20 mouse cellular contexts compared by ENCODE assay signal in genomic region chr13:104352590-104352989, GRCm38 (mm10).
DNase-seq lines count a peak whose midpoint lies in the region; ATAC-seq and TF ChIP-seq lines count a peak whose summit lies in the region.
"Had no signal": no experiment of that assay in that cellular context is flagged by ENCODE, and none has a peak within 500 bp of the region (broad histone marks: within the 10 kb centered on the region; RNA-seq: fewer than 3 reads in every experiment).

No protein-coding gene starts in this region.

- DNase-seq in embryo, embryonic 10 days (ENCODE audit: low spot score) = peak; percentile 59
- no peak for DNase-seq in embryo, embryonic 9.5 days (ENCODE audit: extremely low spot score)
- DNase-seq in midbrain, embryonic 11.5 days (ENCODE audit: low spot score, missing footprints) = peak; percentile 84
- no peak for DNase-seq in midbrain, postnatal 0 days (ENCODE audit: low spot score)
- DNase-seq in embryonic facial prominence, embryonic 14.5 days (ENCODE audit: low spot score) = peak; percentile 20
- DNase-seq in mesoderm, embryonic 11.5 days (ENCODE audit: low read depth, low spot score) = peak; percentile 14
- no peak for DNase-seq in cerebellum, postnatal 25 days
- no peak for DNase-seq in gastrocnemius, postnatal 14 days
- DNase-seq: adrenal gland, postnatal 25 days; cerebellum, adult 11 months; cerebellum, adult 9-11 months; forebrain, postnatal 0 days; kidney, adult 11 months; left cerebral cortex, postnatal 4 days; lung, embryonic 14.5 days; lung, postnatal 36 days; right cerebral cortex, postnatal 25 days; spleen, adult 18-20 months had no signal

- H3K36me3 ChIP-seq in midbrain, embryonic 11.5 days (ENCODE audit: control insufficient read depth, insufficient read depth, low read length) = no peaks in the 10 kb centered on the region
- H3K36me3 ChIP-seq in midbrain, postnatal 0 days (ENCODE audit: insufficient read depth, low read length) = no peaks in the 10 kb centered on the region
- H3K36me3 ChIP-seq in embryonic facial prominence, embryonic 14.5 days (ENCODE audit: control insufficient read depth, insufficient read depth, low read length) = peaks cover 12% of the 10 kb centered on the region; the same call in 1 of the 2 replicates

- ATAC-seq in midbrain, embryonic 11.5 days (ENCODE audit: low FRiP score) = peak; percentile 52; the same call in 1 of the 2 replicates
- no peak for ATAC-seq in midbrain, postnatal 0 days (ENCODE audit: low FRiP score)
- no peak for ATAC-seq in embryonic facial prominence, embryonic 14.5 days (ENCODE audit: low read depth)
- ATAC-seq: forebrain, postnatal 0 days had no signal

- H3K4me1 ChIP-seq in midbrain, embryonic 11.5 days (ENCODE audit: control insufficient read depth, insufficient read depth, low read length) = no peaks in the 10 kb centered on the region; the same call in 1 of the 2 replicates
- H3K4me1 ChIP-seq in midbrain, postnatal 0 days (ENCODE audit: insufficient read depth, low read length) = no peaks in the 10 kb centered on the region
- H3K4me1 ChIP-seq in embryonic facial prominence, embryonic 14.5 days (ENCODE audit: control insufficient read depth, insufficient read depth, low read length) = no peaks in the 10 kb centered on the region

- no peak overlapping the region for H3K4me3 ChIP-seq in midbrain, embryonic 11.5 days (ENCODE audit: low read depth, low read length)
- H3K4me3 ChIP-seq in midbrain, postnatal 0 days (ENCODE audit: low read depth, low read length) = no peak overlapping the region
- H3K4me3 ChIP-seq in embryonic facial prominence, embryonic 14.5 days (ENCODE audit: low read depth, low read length) = no peak overlapping the region
- H3K4me3 ChIP-seq: megakaryocyte, embryonic 14.5 days had no signal

- H3K27ac ChIP-seq in midbrain, embryonic 11.5 days (ENCODE audit: low read depth, low read length) = no peak overlapping the region
- no peak overlapping the region for H3K27ac ChIP-seq in midbrain, postnatal 0 days (ENCODE audit: low read depth, low read length)
- no peak overlapping the region for H3K27ac ChIP-seq in embryonic facial prominence, embryonic 14.5 days (replicated peaks; ENCODE audit: low read depth, low read length)
- H3K27ac ChIP-seq: liver, embryonic 14.5 days had no signal

- no peaks in the 10 kb centered on the region for H3K27me3 ChIP-seq in midbrain, embryonic 11.5 days (ENCODE audit: control insufficient read depth, insufficient read depth, low read length)
- H3K27me3 ChIP-seq in midbrain, postnatal 0 days (ENCODE audit: insufficient read depth, low read length) = no peaks in the 10 kb centered on the region
- H3K27me3 ChIP-seq in embryonic facial prominence, embryonic 14.5 days (replicated peaks; ENCODE audit: control insufficient read depth, insufficient read depth, low read length) = no peaks in the 10 kb centered on the region
- H3K27me3 ChIP-seq: megakaryocyte, embryonic 14.5 days had no signal

- intact Hi-C loops in gastrocnemius, postnatal 14 days (cut with DNase I; ENCODE audit: low total_unique reads) = no loop called here

- H3K9ac ChIP-seq in midbrain, embryonic 11.5 days (ENCODE audit: low read length) = no peak overlapping the region
- no peak overlapping the region for H3K9ac ChIP-seq in midbrain, postnatal 0 days (replicated peaks; ENCODE audit: low read length, poor library complexity, severe bottlenecking)
- H3K9ac ChIP-seq in embryonic facial prominence, embryonic 14.5 days (ENCODE audit: low read depth, low read length) = no peak overlapping the region
- H3K9ac ChIP-seq: forebrain, postnatal 0 days; liver, embryonic 14.5 days; lung, embryonic 14.5 days had no signal

- no peak for TF ChIP-seq CTCF in midbrain, postnatal 0 days (IDR thresholded peaks at IDR 0.05)

- H3K9me3 ChIP-seq in midbrain, embryonic 11.5 days (ENCODE audit: control insufficient read depth, low read length) = no peaks in the 10 kb centered on the region
- H3K9me3 ChIP-seq in midbrain, postnatal 0 days (ENCODE audit: low read length) = no peaks in the 10 kb centered on the region
- H3K9me3 ChIP-seq in embryonic facial prominence, embryonic 14.5 days (ENCODE audit: control insufficient read depth, low read length) = no peaks in the 10 kb centered on the region
- H3K9me3 ChIP-seq: megakaryocyte, embryonic 14.5 days had no signal

- H3K4me2 ChIP-seq in midbrain, embryonic 11.5 days = no peak overlapping the region
- H3K4me2 ChIP-seq in midbrain, postnatal 0 days (ENCODE audit: low read depth, low read length, poor library complexity, severe bottlenecking) = no peak overlapping the region
- H3K4me2 ChIP-seq in embryonic facial prominence, embryonic 14.5 days (ENCODE audit: low read depth, low read length) = no peak overlapping the region
- H3K4me2 ChIP-seq: lung, embryonic 14.5 days had no signal

- 12% methylated on average over 5 of the region's 5 CpGs for WGBS in midbrain, embryonic 11.5 days
- 25% methylated on average over 5 of the region's 5 CpGs for WGBS in midbrain, postnatal 0 days
- 57% methylated on average over 5 of the region's 5 CpGs for WGBS in embryonic facial prominence, embryonic 14.5 days

Comparison
In these comparisons a context has a peak if more than half of its experiments do, and no peak if none do; other contexts are left out.
1. DNase-seq: peak in embryo, embryonic 10 days (single experiment), midbrain, embryonic 11.5 days (single experiment), embryonic facial prominence, embryonic 14.5 days (single experiment) and mesoderm, embryonic 11.5 days (single experiment); none in embryo, embryonic 9.5 days (single experiment), midbrain, postnatal 0 days (single experiment), cerebellum, postnatal 25 days (0 of 2) and gastrocnemius, postnatal 14 days (single experiment).